Mouse (Mus musculus) neural tube, embryonic 14.5 days (tissue): ENCODE measurements around the gene Herc1. TPM values are rescaled to one million over a fixed set of nuclear protein-coding genes. Genes with fewer than 3 reads are reported as not detected.

ENCODE experiments used
- ATAC-seq: fragments of 200-750 bp; cut with Nextera tagmentation; 2 replicates; pipeline ENCODE4 v1.8.0; 2017; ENCODE audit warnings: low read depth, mild to moderate bottlenecking, moderate TSS enrichment, moderate library complexity
- H3K27ac ChIP-seq: fragments of 300-500 bp; sonication (generic); 2 replicates; pipeline ENCODE4 v1.5.1; 2014; ENCODE audit warnings: low read depth, mild to moderate bottlenecking, control low read depth, low read length, moderate library complexity, mixed read lengths
- H3K27me3 ChIP-seq: fragments of 300-500 bp; sonication (generic); 2 replicates; pipeline ENCODE4 v1.6.1; 2014; ENCODE audit warnings: low read length; ENCODE audit not compliant: control insufficient read depth, insufficient read depth
- H3K36me3 ChIP-seq: fragments of 300-500 bp; sonication (generic); 2 replicates; pipeline ENCODE4 v1.6.1; 2014; ENCODE audit warnings: low read length, mixed read lengths; ENCODE audit not compliant: control insufficient read depth, insufficient read depth
- H3K4me1 ChIP-seq: fragments of 300-500 bp; sonication (generic); 2 replicates; pipeline ENCODE4 v1.6.1; 2014; ENCODE audit warnings: low read length; ENCODE audit not compliant: control insufficient read depth, insufficient read depth
- H3K4me2 ChIP-seq: fragments of 300-500 bp; sonication (generic); 2 replicates; pipeline ENCODE4 v1.6.1; 2014; ENCODE audit warnings: mild to moderate bottlenecking, low read depth, low read length, control low read depth
- H3K4me3 ChIP-seq: fragments of 300-500 bp; sonication (generic); 2 replicates; pipeline ENCODE4 v1.5.1; 2014; ENCODE audit warnings: low read depth, low read length, control low read depth, mixed read lengths
- H3K9ac ChIP-seq: fragments of 300-500 bp; sonication (generic); replicated peaks from 2 replicates; pipeline ENCODE4 v1.6.1; 2014; ENCODE audit warnings: low read depth, mild to moderate bottlenecking, control low read depth, low read length, mixed read lengths
- H3K9me3 ChIP-seq: fragments of 300-500 bp; sonication (generic); 2 replicates; pipeline ENCODE4 v1.6.1; 2016; ENCODE audit warnings: low read length; ENCODE audit not compliant: control insufficient read depth
- WGBS: fragments of 180-500 bp; shearing (Covaris S2); extraction: QIAGEN DNeasy Blood & Tissue Kit; methylation state at CpG from one replicate; pipeline ENCODE4 v1.1.7; 2014; 5-methylcytosine and 5-hydroxymethylcytosine counted together
- polyA plus RNA-seq: library from polyadenylated mRNA; unstranded; fragments of >200 nt; fragmentation: Nextera tagmentation; extraction: Ambion mirVana; gene quantifications from 2 replicates; pipeline ENCODE4 v1.2.1, GENCODE M21; 2014

Gene Herc1
- polyA plus RNA-seq, 1 experiment from 2014 or later: 66.7 TPM

GRCm38 (mm10) chr9:66448253-66448652 lies 98.0 kb downstream of the Herc1 start:
- H3K36me3 ChIP-seq: peaks cover 47% of the 10 kb centered on the region
- H3K27me3 ChIP-seq: no peaks in the 10 kb centered on the region
- no peak for ATAC-seq
- H3K9ac ChIP-seq: no peak overlapping the region
- H3K4me2 ChIP-seq: no peak overlapping the region
- no peak overlapping the region for H3K27ac ChIP-seq
- no peak overlapping the region for H3K4me3 ChIP-seq
- no peaks in the 10 kb centered on the region for H3K9me3 ChIP-seq
- no peaks in the 10 kb centered on the region for H3K4me1 ChIP-seq
- 82% methylated on average over 5 of the region's 5 CpGs for WGBS

GRCm38 (mm10) chr9:66465087-66465486 lies 114.8 kb downstream of the Herc1 start:
- Histone ChIP-seq H3K4me1 (no peaks in the 10 kb centered on the region), H3K27me3 (no peaks in the 10 kb centered on the region), H3K27ac (no peak overlapping the region), H3K9ac (no peak overlapping the region), H3K4me2 (no peak overlapping the region), H3K36me3 (peaks cover 40% of the 10 kb centered on the region), H3K4me3 (no peak overlapping the region), H3K9me3 (no peaks in the 10 kb centered on the region)
- 59% methylated on average over 4 of the region's 4 CpGs for WGBS
- ATAC-seq: no peak

- H3K9ac ChIP-seq: no peak overlapping the region
- H3K4me1 ChIP-seq: no peaks in the 10 kb centered on the region
- H3K27me3 ChIP-seq: no peaks in the 10 kb centered on the region
- no peak for ATAC-seq
- no peaks in the 10 kb centered on the region for H3K9me3 ChIP-seq
- 87% methylated on average over 2 of the region's 2 CpGs for WGBS
- H3K27ac ChIP-seq: no peak overlapping the region
- peaks cover 43% of the 10 kb centered on the region for H3K36me3 ChIP-seq
- H3K4me2 ChIP-seq: no peak overlapping the region
- H3K4me3 ChIP-seq: no peak overlapping the region
These were observed 127.5 kb downstream of the Herc1 start for GRCm38 (mm10) chr9:66477785-66478184.

GRCm38 (mm10) chr9:66483429-66483828 lies 133.2 kb downstream of the Herc1 start:
- Histone ChIP-seq H3K4me3 (no peak overlapping the region), H3K27ac (no peak overlapping the region), H3K9me3 (no peaks in the 10 kb centered on the region), H3K9ac (no peak overlapping the region), H3K27me3 (no peaks in the 10 kb centered on the region), H3K4me1 (no peaks in the 10 kb centered on the region), H3K36me3 (peaks cover 56% of the 10 kb centered on the region), H3K4me2 (no peak overlapping the region)
- 95% methylated on average over 3 of the region's 3 CpGs for WGBS
- ATAC-seq: no peak

GRCm38 (mm10) chr9:66488786-66489185 lies 138.5 kb downstream of the Herc1 start:
- ATAC-seq: no peak
- Histone ChIP-seq H3K4me1 (no peaks in the 10 kb centered on the region), H3K27me3 (no peaks in the 10 kb centered on the region), H3K4me2 (no peak overlapping the region), H3K9ac (no peak overlapping the region), H3K36me3 (peaks cover 80% of the 10 kb centered on the region), H3K27ac (no peak overlapping the region), H3K4me3 (no peak overlapping the region), H3K9me3 (no peaks in the 10 kb centered on the region)

- H3K4me2 ChIP-seq: no peak overlapping the region
- H3K4me3 ChIP-seq: no peak overlapping the region
- H3K36me3 ChIP-seq: peaks cover 76% of the 10 kb centered on the region
- H3K9me3 ChIP-seq: no peaks in the 10 kb centered on the region
- no peak overlapping the region for H3K27ac ChIP-seq
- no peak overlapping the region for H3K9ac ChIP-seq
- H3K4me1 ChIP-seq: no peaks in the 10 kb centered on the region
- H3K27me3 ChIP-seq: no peaks in the 10 kb centered on the region
- no peak for ATAC-seq
- 91% methylated on average over 1 of the region's 1 CpGs for WGBS
These were observed 142.1 kb downstream of the Herc1 start for GRCm38 (mm10) chr9:66492361-66492760.

- no peak overlapping the region for H3K4me2 ChIP-seq
- no peak overlapping the region for H3K27ac ChIP-seq
- peaks cover 70% of the 10 kb centered on the region for H3K36me3 ChIP-seq
- no peak overlapping the region for H3K9ac ChIP-seq
- no peaks in the 10 kb centered on the region for H3K9me3 ChIP-seq
- no peaks in the 10 kb centered on the region for H3K27me3 ChIP-seq
- no peak for ATAC-seq
- H3K4me1 ChIP-seq: no peaks in the 10 kb centered on the region
- H3K4me3 ChIP-seq: no peak overlapping the region
These were observed 143.7 kb downstream of the Herc1 start for GRCm38 (mm10) chr9:66493992-66494391.

- H3K4me3 ChIP-seq: no peak overlapping the region
- H3K27ac ChIP-seq: no peak overlapping the region
- no peak overlapping the region for H3K9ac ChIP-seq
- no peaks in the 10 kb centered on the region for H3K27me3 ChIP-seq
- WGBS: 85% methylated on average over 2 of the region's 2 CpGs
- no peaks in the 10 kb centered on the region for H3K4me1 ChIP-seq
- H3K9me3 ChIP-seq: no peaks in the 10 kb centered on the region
- no peak for ATAC-seq
- H3K36me3 ChIP-seq: peaks cover 60% of the 10 kb centered on the region
- H3K4me2 ChIP-seq: no peak overlapping the region
These were observed 151.0 kb downstream of the Herc1 start for GRCm38 (mm10) chr9:66501248-66501647.

GRCm38 (mm10) chr9:66503879-66504411 lies 153.7 kb downstream of the Herc1 start:
- no peak for ATAC-seq
- H3K36me3 ChIP-seq: peaks cover 49% of the 10 kb centered on the region

More at GRCm38 (mm10) chr9:66503879-66504411, 153.7 kb downstream of the Herc1 start:
- Histone ChIP-seq H3K4me1 (no peaks in the 10 kb centered on the region), H3K9ac (no peak overlapping the region), H3K4me2 (no peak overlapping the region), H3K27me3 (no peaks in the 10 kb centered on the region), H3K9me3 (no peaks in the 10 kb centered on the region), H3K4me3 (no peak overlapping the region), H3K27ac (no peak overlapping the region)
- WGBS: 90% methylated on average over 4 of the region's 4 CpGs
